Mouse (Mus musculus) midbrain, embryonic 13.5 days (tissue): ENCODE measurements around the gene Atp2c2. TPM values are rescaled to one million over a fixed set of nuclear protein-coding genes. Genes with fewer than 3 reads are reported as not detected.

Experiments used
- ATAC-seq: fragments of 200-750 bp; cut with Nextera tagmentation; 2 replicates; pipeline ENCODE4 v1.8.0; 2017; ENCODE audit warnings: mild to moderate bottlenecking, moderate TSS enrichment, moderate library complexity
- H3K27ac ChIP-seq: fragments of 300-500 bp; sonication (generic); 2 replicates; pipeline ENCODE4 v1.5.1; 2015; ENCODE audit warnings: inconsistent platforms, mild to moderate bottlenecking, moderate library complexity
- H3K27me3 ChIP-seq: fragments of 300-500 bp; sonication (generic); 2 replicates; pipeline ENCODE4 v1.6.1; 2015; ENCODE audit warnings: mild to moderate bottlenecking, inconsistent platforms
- H3K36me3 ChIP-seq: fragments of 300-500 bp; sonication (generic); 2 replicates; pipeline ENCODE4 v1.6.1; 2015; ENCODE audit warnings: mild to moderate bottlenecking, inconsistent platforms
- H3K4me1 ChIP-seq: fragments of 300-500 bp; sonication (generic); replicated peaks from 2 replicates; pipeline ENCODE4 v1.6.1; 2015; ENCODE audit warnings: inconsistent platforms
- H3K4me2 ChIP-seq: fragments of 300-500 bp; sonication (generic); replicated peaks from 2 replicates; pipeline ENCODE4 v1.6.1; 2015; ENCODE audit warnings: moderate library complexity, mild to moderate bottlenecking, inconsistent platforms
- H3K4me3 ChIP-seq: fragments of 300-500 bp; sonication (generic); replicated peaks from 2 replicates; pipeline ENCODE4 v1.5.1; 2015; ENCODE audit warnings: mild to moderate bottlenecking, inconsistent platforms
- H3K9ac ChIP-seq: fragments of 300-500 bp; sonication (generic); replicated peaks from 2 replicates; pipeline ENCODE4 v1.6.1; 2015; ENCODE audit warnings: mild to moderate bottlenecking, inconsistent platforms
- H3K9me3 ChIP-seq: fragments of 300-500 bp; sonication (generic); 2 replicates; pipeline ENCODE4 v1.6.1; 2016; ENCODE audit warnings: mild to moderate bottlenecking, inconsistent platforms
- WGBS: fragments of 180-500 bp; shearing (Covaris S2); methylation state at CpG from one replicate; pipeline ENCODE4 v1.1.7; 2015; 5-methylcytosine and 5-hydroxymethylcytosine counted together
- polyA plus RNA-seq: library from polyadenylated mRNA; unstranded; fragments of >200 nt; fragmentation: Nextera tagmentation; extraction: Ambion mirVana; gene quantifications from 2 replicates; pipeline ENCODE4 v1.2.1, GENCODE M21; 2015

The Atp2c2 gene
- not detected in 2 replicates for polyA plus RNA-seq

GRCm38 (mm10) chr8:119699549-119700134, at the start of gene Atp2c2:
Atp2c2 (plus strand) TSS chr8:119700009.
- H3K27ac ChIP-seq: no peak within 1 kb of the TSS
- no peak within 1 kb of the TSS for H3K4me2 ChIP-seq
- no peaks in the 10 kb centered on the region for H3K36me3 ChIP-seq
- H3K27me3 ChIP-seq: peaks cover 50% of the 10 kb centered on the region
- 4% methylated on average over 23 of the region's 26 CpGs for WGBS
- no peak for ATAC-seq
- no peak within 1 kb of the TSS for H3K9ac ChIP-seq
- peaks cover 4% of the 10 kb centered on the region; the same call in 1 of the 2 replicates for H3K4me1 ChIP-seq
- no peak within 1 kb of the TSS for H3K4me3 ChIP-seq
- no peaks in the 10 kb centered on the region for H3K9me3 ChIP-seq

- Histone ChIP-seq H3K27me3 (no peaks in the 10 kb centered on the region), H3K4me3 (no peak overlapping the region), H3K4me2 (no peak overlapping the region), H3K27ac (no peak overlapping the region), H3K9ac (no peak overlapping the region), H3K4me1 (no peaks in the 10 kb centered on the region), H3K36me3 (no peaks in the 10 kb centered on the region), H3K9me3 (no peaks in the 10 kb centered on the region)
- 76% methylated on average over 2 of the region's 2 CpGs for WGBS
- ATAC-seq: no peak
Observed at GRCm38 (mm10) chr8:119651324-119651723, 48.5 kb upstream of the Atp2c2 start.

GRCm38 (mm10) chr8:119656709-119657464, 42.9 kb upstream of the Atp2c2 start:
- Histone ChIP-seq H3K4me3 (no peak overlapping the region), H3K9ac (no peak overlapping the region), H3K9me3 (no peaks in the 10 kb centered on the region), H3K27ac (no peak overlapping the region), H3K36me3 (no peaks in the 10 kb centered on the region), H3K27me3 (no peaks in the 10 kb centered on the region), H3K4me2 (no peak overlapping the region), H3K4me1 (peaks cover 8% of the 10 kb centered on the region)
- no peak for ATAC-seq
- 56% methylated on average over 5 of the region's 5 CpGs for WGBS

GRCm38 (mm10) chr8:119661081-119661480, 38.7 kb upstream of the Atp2c2 start:
- 4% methylated on average over 9 of the region's 9 CpGs for WGBS
- no peak overlapping the region for H3K9ac ChIP-seq
- no peak overlapping the region for H3K27ac ChIP-seq

GRCm38 (mm10) chr8:119661892-119662291, 37.9 kb upstream of the Atp2c2 start:
- Histone ChIP-seq H3K9ac (no peak overlapping the region), H3K27me3 (0 out of 2 replicates have a peak, but pooled peaks cover 8% of the 10 kb centered on the region), H3K9me3 (no peaks in the 10 kb centered on the region), H3K4me1 (peaks cover 18% of the 10 kb centered on the region), H3K27ac (no peak overlapping the region), H3K36me3 (no peaks in the 10 kb centered on the region), H3K4me2 (no peak overlapping the region), H3K4me3 (no peak overlapping the region)
- WGBS: 67% methylated on average over 6 of the region's 6 CpGs
- no peak for ATAC-seq

More at GRCm38 (mm10) chr8:119661081-119661480, 38.7 kb upstream of the Atp2c2 start:
- Histone ChIP-seq H3K4me3 (no peak overlapping the region), H3K9me3 (no peaks in the 10 kb centered on the region), H3K4me2 (no peak overlapping the region), H3K27me3 (0 out of 2 replicates have a peak, but pooled peaks cover 8% of the 10 kb centered on the region), H3K36me3 (no peaks in the 10 kb centered on the region), H3K4me1 (peaks cover 10% of the 10 kb centered on the region)
- ATAC-seq: peak; percentile 53; the same call in 1 of the 2 replicates

GRCm38 (mm10) chr8:119663440-119663839, 36.4 kb upstream of the Atp2c2 start:
- no peaks in the 10 kb centered on the region for H3K36me3 ChIP-seq
- no peak for ATAC-seq
- no peak overlapping the region for H3K9ac ChIP-seq
- peaks cover 18% of the 10 kb centered on the region for H3K4me1 ChIP-seq
- WGBS: 73% methylated on average over 11 of the region's 11 CpGs
- no peaks in the 10 kb centered on the region for H3K9me3 ChIP-seq
- no peak overlapping the region for H3K4me2 ChIP-seq
- no peak overlapping the region for H3K27ac ChIP-seq
- 0 out of 2 replicates have a peak, but pooled peaks cover 8% of the 10 kb centered on the region for H3K27me3 ChIP-seq
- H3K4me3 ChIP-seq: no peak overlapping the region

GRCm38 (mm10) chr8:119665270-119665669, 34.5 kb upstream of the Atp2c2 start:
- Histone ChIP-seq H3K36me3 (no peaks in the 10 kb centered on the region), H3K4me1 (peaks cover 20% of the 10 kb centered on the region), H3K9ac (no peak overlapping the region), H3K27me3 (0 out of 2 replicates have a peak, but pooled peaks cover 8% of the 10 kb centered on the region), H3K4me3 (no peak overlapping the region), H3K4me2 (no peak overlapping the region), H3K9me3 (no peaks in the 10 kb centered on the region), H3K27ac (no peak overlapping the region)
- WGBS: 82% methylated on average over 6 of the region's 6 CpGs
- ATAC-seq: no peak

- ATAC-seq: no peak
- no peak within 1 kb of the TSS for H3K4me2 ChIP-seq
- no peaks in the 10 kb centered on the region for H3K9me3 ChIP-seq
- no peaks in the 10 kb centered on the region for H3K36me3 ChIP-seq
- H3K9ac ChIP-seq: no peak within 1 kb of the TSS
- H3K27me3 ChIP-seq: 0 out of 2 replicates have a peak, but pooled peaks cover 8% of the 10 kb centered on the region
- no peak within 1 kb of the TSS for H3K4me3 ChIP-seq
- 17% methylated on average over 14 of the region's 14 CpGs for WGBS
- no peak within 1 kb of the TSS for H3K27ac ChIP-seq
- H3K4me1 ChIP-seq: peaks cover 18% of the 10 kb centered on the region
Observed at GRCm38 (mm10) chr8:119666219-119666951, 33.4 kb upstream of the Atp2c2 start, which contains the start of gene Wfdc1. Wfdc1 (plus strand) TSS chr8:119666365.

GRCm38 (mm10) chr8:119668447-119668846, 31.4 kb upstream of the Atp2c2 start:
- H3K4me1 ChIP-seq: peaks cover 17% of the 10 kb centered on the region
- no peaks in the 10 kb centered on the region for H3K9me3 ChIP-seq
- no peak overlapping the region for H3K27ac ChIP-seq
- no peak for ATAC-seq
- 41% methylated on average over 9 of the region's 9 CpGs for WGBS
- H3K4me2 ChIP-seq: no peak overlapping the region
- H3K4me3 ChIP-seq: no peak overlapping the region
- H3K27me3 ChIP-seq: 0 out of 2 replicates have a peak, but pooled peaks cover 8% of the 10 kb centered on the region
- H3K9ac ChIP-seq: no peak overlapping the region
- no peaks in the 10 kb centered on the region for H3K36me3 ChIP-seq

- H3K36me3 ChIP-seq: no peaks in the 10 kb centered on the region
- H3K4me3 ChIP-seq: no peak overlapping the region
- H3K4me1 ChIP-seq: peaks cover 17% of the 10 kb centered on the region
- 0 out of 2 replicates have a peak, but pooled peaks cover 8% of the 10 kb centered on the region for H3K27me3 ChIP-seq
- H3K27ac ChIP-seq: no peak overlapping the region
- no peak overlapping the region for H3K9ac ChIP-seq
- 58% methylated on average over 12 of the region's 12 CpGs for WGBS
- no peak overlapping the region for H3K4me2 ChIP-seq
- no peak for ATAC-seq
- no peaks in the 10 kb centered on the region for H3K9me3 ChIP-seq
Observed at GRCm38 (mm10) chr8:119669284-119669683, 30.5 kb upstream of the Atp2c2 start.

GRCm38 (mm10) chr8:119670419-119671091, 29.3 kb upstream of the Atp2c2 start:
- H3K4me1 ChIP-seq: peaks cover 29% of the 10 kb centered on the region
- H3K27ac ChIP-seq: no peak overlapping the region
- H3K9ac ChIP-seq: no peak overlapping the region
- 69% methylated on average over 16 of the region's 16 CpGs for WGBS
- no peak for ATAC-seq
- H3K4me2 ChIP-seq: no peak overlapping the region
- H3K27me3 ChIP-seq: 0 out of 2 replicates have a peak, but pooled peaks cover 4% of the 10 kb centered on the region
- H3K36me3 ChIP-seq: no peaks in the 10 kb centered on the region
- no peaks in the 10 kb centered on the region for H3K9me3 ChIP-seq
- H3K4me3 ChIP-seq: no peak overlapping the region
